Mouse (Mus musculus) hindbrain, embryonic 11.5 days (tissue): ENCODE measurements around the gene Egfl6. TPM values are rescaled to one million over a fixed set of nuclear protein-coding genes. Genes with fewer than 3 reads are reported as not detected.
"Not testable (repeated sequence)": the region's sequence is repeated elsewhere in the genome, so short reads cannot be mapped to it uniquely, and the experiment has no call there.

Experiments used
- ATAC-seq: fragments of 200-750 bp; cut with Nextera tagmentation; 2 replicates; pipeline ENCODE4 v1.8.0; 2017; ENCODE audit warnings: mild to moderate bottlenecking, moderate TSS enrichment, moderate library complexity; ENCODE audit not compliant: low FRiP score
- DNase-seq: peaks from one replicate; pipeline ENCODE4 v3.0.0-alpha.2; 2015; ENCODE audit warnings: low spot score
- H3K27ac ChIP-seq: fragments of 300-500 bp; sonication (generic); 2 replicates; pipeline ENCODE4 v1.5.1; 2014; ENCODE audit warnings: mild to moderate bottlenecking, low read depth, low read length
- H3K27me3 ChIP-seq: fragments of 300-500 bp; sonication (generic); 2 replicates; pipeline ENCODE4 v1.6.1; 2014; ENCODE audit warnings: mild to moderate bottlenecking, low read length, moderate library complexity, mixed read lengths; ENCODE audit not compliant: control insufficient read depth, insufficient read depth
- H3K36me3 ChIP-seq: fragments of 300-500 bp; sonication (generic); 2 replicates; pipeline ENCODE4 v1.6.1; 2014; ENCODE audit warnings: mild to moderate bottlenecking, low read length, moderate library complexity, mixed read lengths; ENCODE audit not compliant: control insufficient read depth, insufficient read depth
- H3K4me1 ChIP-seq: fragments of 300-500 bp; sonication (generic); replicated peaks from 2 replicates; pipeline ENCODE4 v1.6.1; 2014; ENCODE audit warnings: low read length, mixed read lengths; ENCODE audit not compliant: control insufficient read depth, insufficient read depth
- H3K4me2 ChIP-seq: fragments of 300-500 bp; sonication (generic); replicated peaks from 2 replicates; pipeline ENCODE4 v1.6.1; 2014; ENCODE audit warnings: mild to moderate bottlenecking, low read depth, low read length
- H3K4me3 ChIP-seq: fragments of 300-500 bp; sonication (generic); 2 replicates; pipeline ENCODE4 v1.5.1; 2014; ENCODE audit warnings: low read depth, low read length
- H3K9ac ChIP-seq: fragments of 300-500 bp; sonication (generic); 2 replicates; pipeline ENCODE4 v1.6.1; 2014; ENCODE audit warnings: low read depth, low read length
- H3K9me3 ChIP-seq: fragments of 300-500 bp; sonication (generic); 2 replicates; pipeline ENCODE4 v1.6.1; 2016; ENCODE audit warnings: low read length; ENCODE audit not compliant: control insufficient read depth
- WGBS: fragments of 180-500 bp; shearing (Covaris S2); extraction: QIAGEN DNeasy Blood & Tissue Kit; methylation state at CpG from one replicate; pipeline ENCODE4 v1.1.7; 2014; 5-methylcytosine and 5-hydroxymethylcytosine counted together
- polyA plus RNA-seq: library from polyadenylated mRNA; unstranded; fragments of >200 nt; fragmentation: Nextera tagmentation; extraction: Ambion mirVana; gene quantifications from 2 replicates; pipeline ENCODE4 v1.2.1, GENCODE M21; 2014

Gene Egfl6
- polyA plus RNA-seq, 1 experiment from 2014 or later = 13.8 TPM

- Histone ChIP-seq H3K27ac (no peak overlapping the region), H3K4me2 (no peak overlapping the region), H3K27me3 (no peaks in the 10 kb centered on the region), H3K9ac (no peak overlapping the region), H3K9me3 (no peaks in the 10 kb centered on the region), H3K36me3 (no peaks in the 10 kb centered on the region), H3K4me3 (no peak overlapping the region), H3K4me1 (no peaks in the 10 kb centered on the region)
- ATAC-seq = no peak
- no peak for DNase-seq
- 38% methylated on average over 6 of the region's 6 CpGs for WGBS
Measured at GRCm38 (mm10) chrX:166531671-166532070, 53.8 kb downstream of the Egfl6 start.

DNA sequence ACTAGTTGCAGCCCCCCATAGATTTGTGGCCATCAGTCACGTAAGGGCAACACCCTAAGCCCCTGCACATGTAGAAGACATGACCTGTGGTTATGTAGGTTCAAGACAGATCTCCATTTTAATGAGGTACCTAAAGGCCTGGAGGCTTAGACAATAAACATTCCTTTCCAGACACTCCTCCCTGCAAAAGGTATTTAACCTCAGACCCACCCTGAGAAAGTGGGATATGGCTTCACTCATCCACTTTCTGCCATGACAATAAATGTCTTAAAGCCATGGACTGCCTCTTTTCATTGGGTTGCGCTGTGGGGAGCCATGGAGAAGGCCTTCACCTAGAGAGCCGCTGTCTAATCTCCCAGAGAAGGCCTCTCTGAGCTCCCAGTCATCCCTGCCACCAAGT is 57.4 kb downstream of the Egfl6 start:
- Histone ChIP-seq H3K9ac (no peak overlapping the region), H3K4me3 (no peak overlapping the region), H3K4me1 (no peaks in the 10 kb centered on the region), H3K4me2 (no peak overlapping the region), H3K27ac (no peak overlapping the region), H3K36me3 (no peaks in the 10 kb centered on the region), H3K9me3 (no peaks in the 10 kb centered on the region), H3K27me3 (no peaks in the 10 kb centered on the region)
- ATAC-seq (no peak), DNase-seq (no peak)
- WGBS = 90% methylated on average over 3 of the region's 3 CpGs

- ATAC-seq = no peak
- Histone ChIP-seq H3K4me1 (no peaks in the 10 kb centered on the region), H3K4me3 (no peak overlapping the region), H3K4me2 (no peak overlapping the region), H3K9ac (no peak overlapping the region), H3K9me3 (no peaks in the 10 kb centered on the region), H3K27ac (no peak overlapping the region), H3K27me3 (no peaks in the 10 kb centered on the region), H3K36me3 (no peaks in the 10 kb centered on the region)
- WGBS = 92% methylated on average over 2 of the region's 2 CpGs
- DNase-seq = no peak
Measured at GRCm38 (mm10) chrX:166525637-166526315, 59.7 kb downstream of the Egfl6 start.

GRCm38 (mm10) chrX:166520782-166521181 is 64.7 kb downstream of the Egfl6 start:
- no peak overlapping the region for H3K9ac ChIP-seq
- no peak overlapping the region for H3K27ac ChIP-seq
- 83% methylated on average over 5 of the region's 5 CpGs for WGBS
- DNase-seq (no peak), ATAC-seq (no peak)
- no peak overlapping the region for H3K4me2 ChIP-seq
- H3K36me3 ChIP-seq = no peaks in the 10 kb centered on the region
- no peaks in the 10 kb centered on the region for H3K4me1 ChIP-seq
- no peaks in the 10 kb centered on the region for H3K9me3 ChIP-seq
- no peaks in the 10 kb centered on the region for H3K27me3 ChIP-seq
- no peak overlapping the region for H3K4me3 ChIP-seq

GRCm38 (mm10) chrX:166518345-166518744 is 67.2 kb downstream of the Egfl6 start, which contains the start of gene Tceanc:
TSS of gene Tceanc (minus strand) at chrX:166518567.
- 72% methylated on average over 16 of the region's 16 CpGs for WGBS
- ATAC-seq = no peak
- Histone ChIP-seq H3K4me1 (no peaks in the 10 kb centered on the region), H3K27ac (no peak within 1 kb of the TSS), H3K4me2 (no peak within 1 kb of the TSS), H3K27me3 (no peaks in the 10 kb centered on the region), H3K9ac (no peak within 1 kb of the TSS), H3K9me3 (no peaks in the 10 kb centered on the region), H3K36me3 (no peaks in the 10 kb centered on the region), H3K4me3 (no peak within 1 kb of the TSS)
- no peak for DNase-seq

DNA sequence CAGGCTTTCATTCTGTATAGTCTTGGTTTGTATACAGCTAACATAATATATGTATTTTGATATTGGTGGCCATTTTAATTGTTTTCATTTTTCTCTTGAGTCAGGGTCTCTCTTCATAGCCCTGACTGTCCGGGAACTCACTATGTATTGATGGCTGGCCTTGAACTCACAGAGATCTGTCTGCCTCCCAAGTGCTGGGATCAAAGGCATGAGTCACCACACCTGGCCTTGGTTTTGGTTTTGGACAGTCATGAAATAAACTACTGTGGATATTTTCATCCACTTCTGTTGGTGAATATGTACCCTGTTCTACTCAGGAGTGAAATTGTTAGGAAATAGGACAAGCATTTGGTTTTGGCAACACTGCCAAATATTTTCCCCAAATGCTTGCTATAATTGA is 68.9 kb downstream of the Egfl6 start:
- H3K4me1 ChIP-seq = no peaks in the 10 kb centered on the region
- no peaks in the 10 kb centered on the region for H3K9me3 ChIP-seq
- H3K4me3 ChIP-seq = no peak overlapping the region
- H3K27me3 ChIP-seq = no peaks in the 10 kb centered on the region
- H3K36me3 ChIP-seq = no peaks in the 10 kb centered on the region
- WGBS = 95% methylated on average over 1 of the region's 1 CpGs
- DNase-seq (no peak), ATAC-seq (no peak)
- no peak overlapping the region for H3K9ac ChIP-seq
- H3K27ac ChIP-seq = no peak overlapping the region
- no peak overlapping the region for H3K4me2 ChIP-seq

GRCm38 (mm10) chrX:166515923-166516322 is 69.6 kb downstream of the Egfl6 start:
- ATAC-seq (no peak), DNase-seq (no peak)
- no peak overlapping the region for H3K9ac ChIP-seq
- H3K27ac ChIP-seq = no peak overlapping the region
- H3K9me3 ChIP-seq = no peaks in the 10 kb centered on the region
- H3K4me2 ChIP-seq = no peak overlapping the region
- WGBS = 89% methylated on average over 3 of the region's 3 CpGs
- no peak overlapping the region for H3K4me3 ChIP-seq
- no peaks in the 10 kb centered on the region for H3K4me1 ChIP-seq
- no peaks in the 10 kb centered on the region for H3K36me3 ChIP-seq
- H3K27me3 ChIP-seq = no peaks in the 10 kb centered on the region

- not testable (repeated sequence) for H3K4me3 ChIP-seq, ATAC-seq, H3K9ac ChIP-seq, H3K9me3 ChIP-seq, DNase-seq, H3K36me3 ChIP-seq, H3K27me3 ChIP-seq, H3K27ac ChIP-seq, H3K4me1 ChIP-seq, H3K4me2 ChIP-seq
- WGBS = 33% methylated on average over 11 of the region's 12 CpGs
Measured at GRCm38 (mm10) chrX:166514035-166514434, 71.5 kb downstream of the Egfl6 start.

DNA sequence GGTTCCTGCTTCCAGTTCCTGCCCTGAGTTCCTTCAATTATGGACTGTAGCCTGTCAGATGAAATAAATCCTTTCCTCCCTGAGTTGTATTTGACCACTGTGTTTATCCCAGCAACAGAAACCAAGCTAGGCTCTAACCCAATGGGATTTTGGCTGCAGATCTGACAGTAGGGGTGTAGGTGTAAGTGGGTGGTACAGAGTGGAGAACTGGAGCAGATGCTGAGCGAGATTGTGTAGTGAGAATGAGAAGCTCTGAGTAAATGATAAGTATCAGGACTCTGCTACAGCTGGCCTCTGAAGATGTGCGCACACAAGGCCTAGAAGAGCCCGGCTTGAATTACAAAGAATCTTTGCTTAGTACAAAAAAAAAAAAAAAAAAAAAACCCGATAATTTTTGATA is 73.4 kb downstream of the Egfl6 start:
- Histone ChIP-seq H3K27me3 (0 out of 2 replicates have a peak, but pooled peaks cover 2% of the 10 kb centered on the region), H3K9ac (no peak overlapping the region), H3K36me3 (no peaks in the 10 kb centered on the region), H3K4me3 (no peak overlapping the region), H3K4me1 (no peaks in the 10 kb centered on the region), H3K27ac (no peak overlapping the region), H3K4me2 (no peak overlapping the region), H3K9me3 (no peaks in the 10 kb centered on the region)
- WGBS = 84% methylated on average over 4 of the region's 4 CpGs
- no peak for DNase-seq
- ATAC-seq = no peak
